Mouse (Mus musculus): ENCODE data around the gene Vps45.
A peak's percentile ranks its signal among the peaks of the same experiment; 100 is the strongest.

The Vps45 gene

GRCm38 (mm10) chr3:96058231-96058896 lies at the start of gene Vps45:
Gene Vps45 (minus strand): TSS chr3:96058466.
- DNase-seq (ENCODE audit: low spot score in 2 of 2): peak; percentile 54 to 55

- no peak for DNase-seq (ENCODE audit: low spot score in 2 of 2)
Observed at GRCm38 (mm10) chr3:96106151-96106550, 47.9 kb upstream of the Vps45 start.

GRCm38 (mm10) chr3:96105232-96105747 lies 47.0 kb upstream of the Vps45 start:
- no peak for DNase-seq (ENCODE audit: low spot score in 2 of 2)

GRCm38 (mm10) chr3:96104261-96105065 lies 46.2 kb upstream of the Vps45 start, which contains the start of gene Otud7b:
Gene Otud7b (plus strand): TSS chr3:96104527.
- DNase-seq (ENCODE audit: low spot score in 2 of 2): peak; percentile 65 to 80

- no peak for DNase-seq (ENCODE audit: low spot score in 2 of 2)
Observed at GRCm38 (mm10) chr3:96103901-96104260, 45.6 kb upstream of the Vps45 start.

GRCm38 (mm10) chr3:96102100-96102872 lies 44.0 kb upstream of the Vps45 start:
- peak in 1 of 2 experiments; percentile 23 for DNase-seq (ENCODE audit: low spot score in 2 of 2)

GRCm38 (mm10) chr3:96098616-96099267 lies 40.5 kb upstream of the Vps45 start:
- peak; percentile 43 to 82 for DNase-seq (ENCODE audit: low spot score in 2 of 2)

GRCm38 (mm10) chr3:96098168-96098567 lies 39.9 kb upstream of the Vps45 start:
- no peak for DNase-seq (ENCODE audit: low spot score in 2 of 2)

GRCm38 (mm10) chr3:96094203-96094602 lies 35.9 kb upstream of the Vps45 start:
- DNase-seq (ENCODE audit: low spot score in 2 of 2): peak in 1 of 2 experiments; percentile 31

GRCm38 (mm10) chr3:96093509-96093908 lies 35.2 kb upstream of the Vps45 start:
- DNase-seq (ENCODE audit: low spot score in 2 of 2): no peak

- DNase-seq (ENCODE audit: low spot score in 2 of 2): no peak
Observed at GRCm38 (mm10) chr3:96091966-96092365, 33.7 kb upstream of the Vps45 start.

- no peak for DNase-seq (ENCODE audit: low spot score in 2 of 2)
Observed at GRCm38 (mm10) chr3:96091146-96091545, 32.9 kb upstream of the Vps45 start.

- no peak for DNase-seq (ENCODE audit: low spot score in 2 of 2)
Observed at GRCm38 (mm10) chr3:96089882-96090489, 31.7 kb upstream of the Vps45 start.

GRCm38 (mm10) chr3:96087801-96088200 lies 29.5 kb upstream of the Vps45 start:
- no peak for DNase-seq (ENCODE audit: low spot score in 2 of 2)

- DNase-seq (ENCODE audit: low spot score in 2 of 2): no peak
Observed at GRCm38 (mm10) chr3:96087219-96087618, 29.0 kb upstream of the Vps45 start.

GRCm38 (mm10) chr3:96084146-96084755 lies 26.0 kb upstream of the Vps45 start:
- no peak for DNase-seq (ENCODE audit: low spot score in 2 of 2)

- DNase-seq (ENCODE audit: low spot score in 2 of 2): no peak
Observed at GRCm38 (mm10) chr3:96082714-96083508, 24.6 kb upstream of the Vps45 start.

- DNase-seq (ENCODE audit: low spot score in 2 of 2): no peak
Observed at GRCm38 (mm10) chr3:96082100-96082499, 23.8 kb upstream of the Vps45 start.

GRCm38 (mm10) chr3:96081650-96082049 lies 23.4 kb upstream of the Vps45 start:
- DNase-seq (ENCODE audit: low spot score in 2 of 2): no peak

- no peak for DNase-seq (ENCODE audit: low spot score in 2 of 2)
Observed at GRCm38 (mm10) chr3:96081006-96081405, 22.7 kb upstream of the Vps45 start.

Data from urinary bladder, adult 18-20 months (tissue).